Mouse (Mus musculus) heart, postnatal 14 days (tissue): ENCODE measurements around the gene Tmem14c. TPM values are rescaled to one million over a fixed set of nuclear protein-coding genes. Genes with fewer than 3 reads are reported as not detected.

Experiments used
- total RNA-seq, 2 experiments: library from RNA; stranded (reverse); gene quantifications; 2 replicates each; pipeline ENCODE4 v1.2.3; 2021

Tmem14c gene
- total RNA-seq, 2 experiments from 2014 or later = 175 to 198 TPM

Other genes with a start within 250 kb of the Tmem14c start
- 10 to 100 TPM; 12.1 to 14.1 TPM for gene Gcnt2, start 156.5 kb upstream of the Tmem14c start, total RNA-seq
- 10 to 100 TPM; 25.4 to 25.8 TPM for gene Pak1ip1, start 15.3 kb upstream of the Tmem14c start, total RNA-seq
- gene Mak, start 63.4 kb downstream of the Tmem14c start, total RNA-seq = under 1 TPM in 1 of 2 experiments, not detected in 1; 0.19 TPM
- gene Gcm2, start 94.7 kb downstream of the Tmem14c start, total RNA-seq = not detected
- gene Sycp2l, start 98.0 kb downstream of the Tmem14c start, total RNA-seq = not detected
- gene Elovl2, start 204.1 kb downstream of the Tmem14c start, total RNA-seq = under 1 TPM; 0.19 to 0.37 TPM
- gene Smim13, start 233.6 kb downstream of the Tmem14c start, total RNA-seq = 10 to 100 TPM; 22.5 to 22.7 TPM